Mouse (Mus musculus): ENCODE measurements at regions not wholly inside any gene's neighbourhood (a gene's known extent, or its start where the extent isn't known, plus 50 kb on each side); places are given as distances from the start of the nearest gene placed in this dataset.

- TF ChIP-seq MAX (IDR thresholded peaks at IDR 0.05) (no peak), CTCF (IDR thresholded peaks at IDR 0.05; ENCODE audit: control insufficient read depth, insufficient read depth, insufficient read length) (no peak), CEBPB (IDR thresholded peaks at IDR 0.05; ENCODE audit: low read depth) (no peak)
Measured at GRCm38 (mm10) chr12:97759116-97759515, 500.1 kb downstream of the Galc start.
